Mouse (Mus musculus): ENCODE results near the gene Alk. TPM values are rescaled to one million over a fixed set of nuclear protein-coding genes. Genes with fewer than 3 reads are reported as not detected.

Gene Alk
- total and polyA plus RNA-seq, 3 experiments, result 0.05 TPM; not detected in 2

DNA sequence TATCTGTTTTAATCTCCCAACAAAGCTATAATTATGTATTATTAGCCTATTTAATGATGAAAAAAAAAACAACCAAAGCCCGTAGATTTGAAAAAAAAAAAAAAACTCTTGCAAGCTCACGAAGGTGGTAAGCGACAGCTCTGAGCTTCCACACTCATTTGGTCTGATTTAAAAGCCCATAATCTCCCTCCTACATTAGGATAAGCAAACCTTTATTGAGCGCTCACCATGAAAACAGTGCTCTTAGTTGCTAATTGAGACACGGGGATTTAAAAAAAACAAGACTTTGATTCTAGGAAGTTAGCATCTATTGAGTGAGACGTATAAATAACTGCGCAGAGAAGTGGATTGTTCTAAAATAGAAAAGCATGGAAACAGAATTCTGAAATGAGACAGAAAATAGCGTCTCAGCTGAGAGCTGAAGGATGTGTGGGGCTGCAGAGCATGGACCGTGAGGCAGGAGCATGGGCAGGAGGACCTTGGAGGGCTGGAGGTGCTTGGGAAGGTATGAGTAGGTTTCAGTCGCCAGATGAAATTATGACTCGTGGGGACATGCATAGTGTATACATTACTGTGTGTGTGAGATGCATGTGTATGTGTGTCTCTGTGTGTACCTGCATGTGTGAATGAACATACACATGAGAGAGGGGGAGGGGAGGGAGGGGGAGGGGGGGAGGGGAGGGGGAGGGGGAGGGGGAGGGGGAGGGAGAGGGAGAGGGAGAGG is 560.6 kb downstream of the Alk start:
- no peaks in the 10 kb centered on the region for H3K4me1 ChIP-seq (ENCODE audit: insufficient read depth, low read depth, low read length)
- peaks cover 56% of the 10 kb centered on the region for H3K9me3 ChIP-seq (replicated peaks)
- H3K36me3 ChIP-seq (replicated peaks), result no peaks in the 10 kb centered on the region
- no peak for TF ChIP-seq GATA1 (IDR thresholded peaks at IDR 0.05; ENCODE audit: borderline replicate concordance, low read length)
- TF ChIP-seq TAL1 (conservative IDR thresholded peaks at IDR 0.05; ENCODE audit: low read depth, low read length), result no peak
- no peak overlapping the region for H3K4me3 ChIP-seq (ENCODE audit: low read depth, low read length)
- no peaks in the 10 kb centered on the region for H3K27me3 ChIP-seq (ENCODE audit: insufficient read depth, low read length)
- no peak for ATAC-seq (ENCODE audit: extremely low read depth, insufficient number of reproducible peaks, low FRiP score, poor library complexity, severe bottlenecking)
- DNase-seq (ENCODE audit: low spot score), result no peak

DNA sequence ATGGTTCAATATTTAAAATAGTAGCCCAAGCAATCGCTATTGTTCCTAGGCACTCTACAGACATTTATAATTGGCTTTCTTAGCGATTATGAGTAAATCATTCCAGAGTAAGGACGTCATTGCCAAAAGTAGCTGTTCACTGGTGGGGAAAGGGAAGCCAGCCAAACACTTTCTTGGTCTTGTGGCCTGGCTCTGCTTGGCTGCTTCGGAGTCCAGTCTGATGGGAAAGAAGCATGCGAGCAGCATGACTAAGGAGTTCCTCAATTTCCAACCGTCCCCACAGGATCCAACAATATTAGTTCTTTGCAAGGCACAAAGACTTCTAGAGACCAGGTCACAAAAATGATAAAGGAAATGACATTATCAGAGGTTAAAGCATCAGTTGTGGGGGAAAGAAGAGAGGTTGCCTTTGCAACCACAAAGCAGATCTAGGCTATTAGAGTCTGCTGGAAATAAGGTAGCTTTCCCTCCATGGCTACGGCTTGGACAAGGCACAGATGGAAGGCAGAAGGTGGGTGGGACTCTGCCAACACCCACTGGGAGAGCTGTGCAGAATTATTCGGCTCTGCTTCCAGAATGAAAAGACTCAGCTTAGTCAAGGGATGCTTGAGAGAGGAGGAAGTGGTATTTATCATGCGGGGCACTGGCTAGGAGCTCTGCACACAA is 561.3 kb downstream of the Alk start:
- H3K36me3 ChIP-seq (replicated peaks), result no peaks in the 10 kb centered on the region
- peaks cover 60% of the 10 kb centered on the region for H3K9me3 ChIP-seq (replicated peaks)
- H3K4me1 ChIP-seq (ENCODE audit: insufficient read depth, low read depth, low read length), result no peaks in the 10 kb centered on the region
- no peak overlapping the region for H3K4me3 ChIP-seq (ENCODE audit: low read depth, low read length)
- no peaks in the 10 kb centered on the region for H3K27me3 ChIP-seq (ENCODE audit: insufficient read depth, low read length)
- ATAC-seq (ENCODE audit: extremely low read depth, insufficient number of reproducible peaks, low FRiP score, poor library complexity, severe bottlenecking) (no peak), DNase-seq (ENCODE audit: low spot score) (no peak)
- TF ChIP-seq TAL1 (conservative IDR thresholded peaks at IDR 0.05; ENCODE audit: low read depth, low read length) (no peak), GATA1 (IDR thresholded peaks at IDR 0.05; ENCODE audit: borderline replicate concordance, low read length) (no peak), GATA2 (IDR thresholded peaks at IDR 0.05; ENCODE audit: borderline replicate concordance, low read depth, low read length) (no peak), POLR2AphosphoS5 (IDR thresholded peaks at IDR 0.05; ENCODE audit: insufficient replicate concordance, low read depth, low read length) (no peak), CTCF (IDR thresholded peaks at IDR 0.05; ENCODE audit: low read depth, low read length) (no peak)

DNA sequence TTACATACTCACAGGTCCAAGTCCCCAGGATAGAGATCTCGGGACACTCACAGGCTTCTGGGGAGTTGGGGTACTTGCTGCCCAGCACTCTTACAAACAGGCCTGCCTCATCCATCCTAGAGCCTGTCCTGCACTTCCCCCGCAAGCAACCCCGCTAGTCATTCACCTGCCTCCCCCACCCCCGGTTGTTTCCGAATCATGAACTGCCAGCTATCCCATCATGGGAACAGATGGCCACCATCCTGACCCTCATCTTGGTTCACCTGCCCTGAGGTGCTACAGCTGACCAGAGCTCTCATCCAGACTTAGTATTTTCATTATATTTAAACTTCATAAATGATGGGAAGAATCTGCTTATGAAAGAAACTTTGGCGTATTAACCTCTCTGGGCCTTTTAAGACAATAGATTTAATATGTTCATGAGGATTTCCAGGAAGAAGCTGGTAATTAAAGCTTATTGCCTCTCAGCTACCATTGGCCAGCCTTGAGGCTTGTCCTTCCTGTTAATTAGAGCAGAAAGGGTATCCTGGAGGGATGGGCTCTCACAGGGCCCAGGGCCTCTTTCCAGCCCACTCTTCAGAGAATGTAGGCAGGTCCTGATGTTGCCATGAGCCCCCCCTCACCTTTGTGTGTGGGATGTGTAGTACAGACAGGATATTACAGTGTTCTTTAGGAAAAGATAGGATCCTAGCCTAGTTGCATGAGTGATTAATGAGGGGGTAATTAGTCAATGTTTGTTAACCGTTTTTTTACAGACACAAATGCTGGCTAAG is 565.1 kb downstream of the Alk start:
- TF ChIP-seq GATA1 (IDR thresholded peaks at IDR 0.05; ENCODE audit: borderline replicate concordance, low read length) (no peak), TAL1 (conservative IDR thresholded peaks at IDR 0.05; ENCODE audit: low read depth, low read length) (no peak), GATA2 (IDR thresholded peaks at IDR 0.05; ENCODE audit: borderline replicate concordance, low read depth, low read length) (no peak), CTCF (IDR thresholded peaks at IDR 0.05; ENCODE audit: low read depth, low read length) (no peak), POLR2AphosphoS5 (IDR thresholded peaks at IDR 0.05; ENCODE audit: insufficient replicate concordance, low read depth, low read length) (no peak)
- no peak for DNase-seq (ENCODE audit: low spot score)
- H3K9me3 ChIP-seq (replicated peaks), result peaks cover 67% of the 10 kb centered on the region
- H3K4me1 ChIP-seq (ENCODE audit: insufficient read depth, low read depth, low read length), result no peaks in the 10 kb centered on the region
- no peaks in the 10 kb centered on the region for H3K36me3 ChIP-seq (replicated peaks)
- H3K27me3 ChIP-seq (ENCODE audit: insufficient read depth, low read length), result no peaks in the 10 kb centered on the region
- ATAC-seq (ENCODE audit: extremely low read depth, insufficient number of reproducible peaks, low FRiP score, poor library complexity, severe bottlenecking), result no peak
- H3K4me3 ChIP-seq (ENCODE audit: low read depth, low read length), result no peak overlapping the region

DNA sequence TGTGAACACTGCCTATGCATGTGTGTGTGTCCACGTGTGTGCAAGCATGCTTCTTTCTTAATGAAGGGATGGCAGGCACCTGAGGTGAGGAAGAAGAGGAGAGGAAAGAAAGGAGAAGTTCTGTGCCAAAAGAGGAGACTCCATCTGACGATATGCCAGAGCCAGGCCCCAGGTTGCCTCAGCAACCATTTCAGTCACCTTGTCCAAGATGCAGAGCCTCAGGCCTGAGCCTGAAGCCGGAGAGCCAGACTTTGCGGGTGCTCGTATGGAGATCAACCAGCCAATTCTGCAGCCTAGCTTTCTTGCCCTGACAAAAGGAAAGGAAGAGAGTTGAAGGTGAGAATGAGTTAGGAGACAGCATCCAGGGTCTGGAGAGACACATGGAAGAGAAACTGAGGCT is 566.1 kb downstream of the Alk start:
- ATAC-seq (ENCODE audit: extremely low read depth, insufficient number of reproducible peaks, low FRiP score, poor library complexity, severe bottlenecking), result no peak
- Histone ChIP-seq H3K4me3 (ENCODE audit: low read depth, low read length) (no peak overlapping the region), H3K9me3 (replicated peaks) (peaks cover 69% of the 10 kb centered on the region), H3K27me3 (ENCODE audit: insufficient read depth, low read length) (no peaks in the 10 kb centered on the region), H3K36me3 (replicated peaks) (no peaks in the 10 kb centered on the region), H3K4me1 (ENCODE audit: insufficient read depth, low read depth, low read length) (no peaks in the 10 kb centered on the region)
- DNase-seq (ENCODE audit: low spot score), result no peak
- TF ChIP-seq GATA1 (IDR thresholded peaks at IDR 0.05; ENCODE audit: borderline replicate concordance, low read length) (no peak), TAL1 (conservative IDR thresholded peaks at IDR 0.05; ENCODE audit: low read depth, low read length) (no peak), POLR2AphosphoS5 (IDR thresholded peaks at IDR 0.05; ENCODE audit: insufficient replicate concordance, low read depth, low read length) (no peak), GATA2 (IDR thresholded peaks at IDR 0.05; ENCODE audit: borderline replicate concordance, low read depth, low read length) (no peak), CTCF (IDR thresholded peaks at IDR 0.05; ENCODE audit: low read depth, low read length) (no peak)

DNA sequence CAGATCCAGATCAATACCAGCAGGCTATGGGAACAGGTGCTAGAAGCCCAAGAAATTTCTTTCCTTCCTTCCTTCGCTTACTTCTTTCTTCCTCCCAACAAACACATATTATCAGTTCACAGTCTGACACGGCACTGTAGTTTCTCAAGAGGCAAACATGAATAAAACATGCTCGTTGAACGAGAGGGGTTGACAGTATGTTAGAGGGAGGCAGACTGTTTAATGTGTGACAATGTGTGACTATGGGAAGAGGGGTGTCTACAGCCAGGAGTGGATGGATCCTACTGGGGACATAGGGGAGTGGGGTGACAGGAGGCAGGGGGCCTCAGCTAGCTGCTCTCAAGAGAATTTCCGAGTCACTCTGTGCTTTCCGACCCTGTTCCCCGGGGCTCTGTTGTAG is 573.8 kb downstream of the Alk start:
- TF ChIP-seq TAL1 (conservative IDR thresholded peaks at IDR 0.05; ENCODE audit: low read depth, low read length) (no peak), POLR2AphosphoS5 (IDR thresholded peaks at IDR 0.05; ENCODE audit: insufficient replicate concordance, low read depth, low read length) (no peak), GATA2 (IDR thresholded peaks at IDR 0.05; ENCODE audit: borderline replicate concordance, low read depth, low read length) (no peak), GATA1 (IDR thresholded peaks at IDR 0.05; ENCODE audit: borderline replicate concordance, low read length) (no peak)

DNA sequence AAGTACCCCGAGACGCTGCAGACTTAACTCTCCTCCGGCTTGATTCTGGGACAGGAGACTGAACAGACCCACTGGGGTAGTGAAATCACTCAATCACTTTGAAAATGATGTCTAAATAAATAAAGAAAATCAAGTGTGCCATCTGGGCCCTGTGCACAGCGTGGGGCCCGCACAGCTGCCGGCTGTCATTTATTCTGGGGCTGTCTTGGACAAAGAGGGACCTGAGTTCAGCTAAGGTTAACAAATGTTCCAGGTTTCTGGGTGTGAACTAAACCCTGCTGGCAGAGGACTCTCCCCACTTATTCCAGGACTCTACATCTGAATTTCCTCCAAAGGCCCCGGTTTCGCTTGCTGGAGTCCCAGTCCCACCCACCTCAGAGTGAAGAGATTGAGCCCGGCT is 581.1 kb downstream of the Alk start:
- Histone ChIP-seq H3K4me3 (ENCODE audit: low read depth, low read length) (no peak overlapping the region), H3K4me1 (ENCODE audit: insufficient read depth, low read depth, low read length) (no peaks in the 10 kb centered on the region), H3K9me3 (replicated peaks) (peaks cover 78% of the 10 kb centered on the region), H3K36me3 (replicated peaks) (no peaks in the 10 kb centered on the region), H3K27me3 (ENCODE audit: insufficient read depth, low read length) (no peaks in the 10 kb centered on the region)
- no peak for ATAC-seq (ENCODE audit: extremely low read depth, insufficient number of reproducible peaks, low FRiP score, poor library complexity, severe bottlenecking)
- no peak for DNase-seq (ENCODE audit: low spot score)
- TF ChIP-seq GATA1 (IDR thresholded peaks at IDR 0.05; ENCODE audit: borderline replicate concordance, low read length) (no peak), POLR2AphosphoS5 (IDR thresholded peaks at IDR 0.05; ENCODE audit: insufficient replicate concordance, low read depth, low read length) (no peak), CTCF (IDR thresholded peaks at IDR 0.05; ENCODE audit: low read depth, low read length) (no peak), GATA2 (IDR thresholded peaks at IDR 0.05; ENCODE audit: borderline replicate concordance, low read depth, low read length) (no peak), TAL1 (conservative IDR thresholded peaks at IDR 0.05; ENCODE audit: low read depth, low read length) (no peak)

More for the DNA sequence above, 573.8 kb downstream of the Alk start:
- DNase-seq (ENCODE audit: low spot score), result no peak
- Histone ChIP-seq H3K27me3 (ENCODE audit: insufficient read depth, low read length) (no peaks in the 10 kb centered on the region), H3K4me1 (ENCODE audit: insufficient read depth, low read depth, low read length) (no peaks in the 10 kb centered on the region), H3K36me3 (replicated peaks) (no peaks in the 10 kb centered on the region), H3K9me3 (replicated peaks) (peaks cover 71% of the 10 kb centered on the region), H3K4me3 (ENCODE audit: low read depth, low read length) (no peak overlapping the region)
- no peak for ATAC-seq (ENCODE audit: extremely low read depth, insufficient number of reproducible peaks, low FRiP score, poor library complexity, severe bottlenecking)

Data from G1E (cell line).